Mouse (Mus musculus) heart, embryonic 14.5 days (tissue): Measurements from ENCODE around the gene Shtn1. TPM values are rescaled to one million over a fixed set of nuclear protein-coding genes. Genes with fewer than 3 reads are reported as not detected.

ENCODE experiments used
- ATAC-seq: fragments of 200-750 bp; cut with Nextera tagmentation; 2 replicates; pipeline ENCODE4 v1.8.0; 2017; ENCODE audit warnings: low read depth, moderate TSS enrichment; ENCODE audit not compliant: insufficient number of reproducible peaks, insufficient read depth, low FRiP score
- H3K27ac ChIP-seq, 2 experiments: fragments of 200-500 bp in 1 of 2; fragments of 300-500 bp in 1 of 2; sonication (generic) in 1 of 2; replicated peaks in 1 of 2; 2 replicates each; pipeline ENCODE4 v1.5.1; 2012 to 2014; ENCODE audit warnings: low read depth in 2 of 2, low read length in 2 of 2, control low read depth in 1 of 2, mild to moderate bottlenecking in 1 of 2, mixed read lengths in 1 of 2; ENCODE audit not compliant: control insufficient read depth in 1 of 2, insufficient read depth in 1 of 2
- H3K27me3 ChIP-seq: fragments of 300-500 bp; sonication (generic); 2 replicates; pipeline ENCODE4 v1.6.1; 2014; ENCODE audit warnings: mild to moderate bottlenecking, low read length, control low read depth; ENCODE audit not compliant: control insufficient read depth, insufficient read depth
- H3K36me3 ChIP-seq: fragments of 300-500 bp; sonication (generic); 2 replicates; pipeline ENCODE4 v1.6.1; 2014; ENCODE audit warnings: mild to moderate bottlenecking, control low read depth, low read length, mixed read lengths; ENCODE audit not compliant: control insufficient read depth, insufficient read depth
- H3K4me1 ChIP-seq, 2 experiments: fragments of 200-500 bp in 1 of 2; fragments of 300-500 bp in 1 of 2; sonication (generic) in 1 of 2; 2 replicates each; pipeline ENCODE4 v1.6.1; 2012 to 2014; ENCODE audit warnings: low read length in 2 of 2, control low read depth in 1 of 2, mixed read lengths in 1 of 2; ENCODE audit not compliant: control insufficient read depth in 2 of 2, insufficient read depth in 2 of 2
- H3K4me2 ChIP-seq: fragments of 300-500 bp; sonication (generic); 2 replicates; pipeline ENCODE4 v1.6.1; 2014; ENCODE audit warnings: mild to moderate bottlenecking, low read length
- H3K4me3 ChIP-seq, 2 experiments: fragments of 200-500 bp in 1 of 2; fragments of 300-500 bp in 1 of 2; sonication (generic) in 1 of 2; 2 replicates each; pipeline ENCODE4 v1.5.1; 2012 to 2014; ENCODE audit warnings: low read length in 2 of 2, mild to moderate bottlenecking in 2 of 2, control low read depth in 1 of 2, low read depth in 1 of 2, moderate library complexity in 1 of 2; ENCODE audit not compliant: control insufficient read depth in 1 of 2, insufficient read depth in 1 of 2
- H3K9ac ChIP-seq: fragments of 300-500 bp; sonication (generic); 2 replicates; pipeline ENCODE4 v1.6.1; 2014; ENCODE audit warnings: mild to moderate bottlenecking, low read length
- H3K9me3 ChIP-seq: fragments of 300-500 bp; sonication (generic); 2 replicates; pipeline ENCODE4 v1.6.1; 2016; ENCODE audit warnings: low read length, control low read depth; ENCODE audit not compliant: control insufficient read depth
- WGBS: fragments of 180-500 bp; shearing (Covaris S2); extraction: QIAGEN DNeasy Blood & Tissue Kit; methylation state at CpG from one replicate; pipeline ENCODE4 v1.1.7; 2014; 5-methylcytosine and 5-hydroxymethylcytosine counted together
- polyA plus RNA-seq: library from polyadenylated mRNA; unstranded; fragments of >200 nt; fragmentation: Nextera tagmentation; extraction: Ambion mirVana; gene quantifications from 2 replicates; pipeline ENCODE4 v1.2.1, GENCODE M21; 2014

Shtn1 gene
- polyA plus RNA-seq, 1 experiment from 2014 or later: 1.0 TPM

- H3K27ac ChIP-seq: no peak overlapping the region
- peak overlapping the region in 1 of 2 experiments; percentile 22; a peak in 1 of 4 replicates for H3K4me3 ChIP-seq
- H3K4me1 ChIP-seq: no peaks in the 10 kb centered on the region; a peak in 1 of 4 replicates
- no peaks in the 10 kb centered on the region for H3K27me3 ChIP-seq
- H3K4me2 ChIP-seq: peak overlapping the region; percentile 50
- no peak for ATAC-seq
- no peaks in the 10 kb centered on the region for H3K36me3 ChIP-seq
- 72% methylated on average over 5 of the region's 5 CpGs for WGBS
- no peaks in the 10 kb centered on the region for H3K9me3 ChIP-seq
- no peak overlapping the region for H3K9ac ChIP-seq
Observed at GRCm38 (mm10) chr19:58980056-58980440, 95.9 kb downstream of the Shtn1 start.

DNA sequence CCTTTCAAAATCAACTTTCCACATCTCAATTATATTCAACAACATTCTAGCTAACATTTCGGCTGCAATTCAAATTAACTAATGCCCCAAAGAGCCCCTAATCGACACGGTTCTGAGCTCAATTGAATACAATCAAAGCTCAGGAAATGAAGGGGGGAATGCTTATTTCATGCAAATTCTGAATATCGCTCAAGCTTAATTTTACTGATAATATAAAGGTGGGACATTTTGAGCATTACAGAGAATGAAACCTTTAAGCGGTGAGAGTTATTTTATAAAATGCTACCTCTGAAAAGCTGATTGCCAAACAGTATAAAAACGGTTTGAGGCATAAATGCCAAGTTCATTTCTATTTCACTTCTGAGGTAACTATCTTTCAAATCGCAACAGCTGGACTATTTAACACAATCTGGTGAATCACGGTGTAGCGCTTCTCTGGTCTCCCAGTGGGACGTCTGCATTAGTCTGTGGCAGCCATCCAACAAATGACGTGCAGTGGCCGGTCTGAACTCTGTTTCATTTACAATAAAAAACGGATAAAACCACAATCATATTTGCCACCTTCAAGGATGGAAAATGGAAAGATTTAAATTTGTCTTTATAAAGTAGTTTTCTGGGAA is 96.4 kb downstream of the Shtn1 start:
- Histone ChIP-seq H3K4me3 (peak overlapping the region in 1 of 2 experiments; percentile 22; a peak in 2 of 4 replicates), H3K36me3 (no peaks in the 10 kb centered on the region), H3K4me2 (peak overlapping the region; percentile 50), H3K9ac (no peak overlapping the region), H3K9me3 (no peaks in the 10 kb centered on the region), H3K27ac (no peak overlapping the region), H3K27me3 (no peaks in the 10 kb centered on the region), H3K4me1 (no peaks in the 10 kb centered on the region; a peak in 1 of 4 replicates)
- no peak for ATAC-seq
- 51% methylated on average over 13 of the region's 13 CpGs for WGBS

DNA sequence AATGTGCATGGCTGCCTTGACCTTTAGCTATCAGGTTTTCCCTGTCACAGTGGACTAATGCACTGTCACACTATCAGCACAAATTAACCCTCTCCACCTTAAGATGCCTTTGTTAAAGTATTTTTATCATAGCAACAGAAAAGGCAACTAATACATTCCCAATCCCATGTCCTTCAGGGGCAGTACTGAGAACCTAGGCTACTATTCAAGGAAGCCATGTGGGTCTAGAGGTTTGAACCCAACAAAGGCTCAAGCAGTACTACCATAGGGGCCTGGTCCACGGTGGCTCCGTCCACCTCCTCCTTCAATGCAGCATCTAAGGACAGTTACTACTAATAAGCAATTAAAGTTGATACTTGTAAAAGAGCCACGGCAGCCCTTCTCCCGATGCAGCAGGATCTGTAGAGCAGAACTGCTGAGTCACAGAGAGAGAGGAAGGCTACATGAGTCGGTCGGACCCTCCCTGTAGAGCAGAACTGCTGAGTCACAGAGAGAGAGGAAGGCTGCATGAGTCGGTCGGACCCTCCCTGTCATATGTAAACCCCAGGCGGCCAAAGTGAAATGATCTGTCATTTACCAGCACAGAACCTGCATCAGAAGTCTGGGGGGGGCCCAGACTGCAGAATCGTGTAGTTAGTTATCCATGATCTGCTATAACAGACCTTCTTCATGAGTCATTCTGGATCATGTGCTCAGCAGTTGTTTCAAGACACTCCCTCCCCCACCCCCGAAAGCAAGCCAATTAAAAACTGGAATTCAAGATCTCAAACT is 97.3 kb downstream of the Shtn1 start:
- Histone ChIP-seq H3K4me3 (no peak overlapping the region), H3K4me2 (peak overlapping the region; percentile 16; the same call in 1 of the 2 replicates), H3K36me3 (no peaks in the 10 kb centered on the region), H3K9me3 (no peaks in the 10 kb centered on the region), H3K9ac (no peak overlapping the region), H3K27me3 (no peaks in the 10 kb centered on the region), H3K27ac (no peak overlapping the region), H3K4me1 (no peaks in the 10 kb centered on the region; a peak in 1 of 4 replicates)
- WGBS: 61% methylated on average over 11 of the region's 11 CpGs
- peak; percentile 64; the same call in 1 of the 2 replicates for ATAC-seq

DNA sequence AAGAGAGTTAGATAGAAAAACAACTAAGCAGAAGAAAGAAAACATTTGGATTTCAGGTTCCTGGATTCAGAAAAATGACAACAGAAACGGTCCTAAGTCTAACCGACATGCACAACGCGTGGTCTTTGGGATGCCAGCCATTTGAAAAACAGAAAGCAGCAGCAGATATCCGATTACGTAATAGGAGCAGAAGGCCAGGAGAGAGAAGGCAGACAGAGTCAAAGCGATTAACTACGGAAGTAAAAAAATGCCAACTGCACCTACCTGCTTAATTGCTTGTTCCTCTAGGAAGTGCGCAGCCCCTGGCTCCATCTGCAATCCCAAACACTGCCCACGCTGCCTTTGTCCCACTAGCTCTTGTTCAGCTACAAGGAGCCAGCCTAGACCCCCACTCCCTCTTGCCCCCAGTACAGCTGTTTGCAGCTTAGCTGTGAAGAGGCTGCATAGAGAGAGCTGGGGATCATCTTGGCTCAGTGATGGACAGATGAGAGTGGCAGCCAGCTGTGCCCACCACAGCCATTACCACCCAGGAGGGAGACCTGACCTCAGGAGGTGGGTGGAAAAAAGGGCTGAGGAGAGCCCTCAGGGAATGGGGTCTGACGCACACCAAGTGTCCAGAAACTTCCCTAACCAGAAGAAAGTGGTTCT is 100.6 kb downstream of the Shtn1 start:
- Histone ChIP-seq H3K36me3 (no peaks in the 10 kb centered on the region), H3K9ac (no peak overlapping the region), H3K4me3 (no peak overlapping the region), H3K4me1 (no peaks in the 10 kb centered on the region; a peak in 1 of 4 replicates), H3K27ac (no peak overlapping the region), H3K9me3 (no peaks in the 10 kb centered on the region), H3K4me2 (no peak overlapping the region), H3K27me3 (peaks cover 3% of the 10 kb centered on the region; the same call in 1 of the 2 replicates)
- 74% methylated on average over 11 of the region's 11 CpGs for WGBS
- no peak for ATAC-seq

GRCm38 (mm10) chr19:58974126-58974525 is 101.8 kb downstream of the Shtn1 start:
- H3K27ac ChIP-seq: no peak overlapping the region
- peaks cover 7% of the 10 kb centered on the region for H3K27me3 ChIP-seq
- no peaks in the 10 kb centered on the region for H3K36me3 ChIP-seq
- H3K9me3 ChIP-seq: no peaks in the 10 kb centered on the region
- H3K9ac ChIP-seq: no peak overlapping the region
- H3K4me2 ChIP-seq: no peak overlapping the region
- no peaks in the 10 kb centered on the region; a peak in 1 of 4 replicates for H3K4me1 ChIP-seq
- WGBS: 88% methylated on average over 8 of the region's 8 CpGs
- ATAC-seq: no peak
- no peak overlapping the region for H3K4me3 ChIP-seq

GRCm38 (mm10) chr19:58970826-58971225 is 105.1 kb downstream of the Shtn1 start:
- no peak overlapping the region for H3K4me3 ChIP-seq
- no peaks in the 10 kb centered on the region for H3K4me1 ChIP-seq
- no peak overlapping the region for H3K9ac ChIP-seq
- H3K27me3 ChIP-seq: peaks cover 19% of the 10 kb centered on the region
- no peaks in the 10 kb centered on the region for H3K9me3 ChIP-seq
- WGBS: 86% methylated on average over 13 of the region's 13 CpGs
- H3K36me3 ChIP-seq: no peaks in the 10 kb centered on the region
- H3K27ac ChIP-seq: no peak overlapping the region
- H3K4me2 ChIP-seq: no peak overlapping the region
- no peak for ATAC-seq

- no peak overlapping the region for H3K4me2 ChIP-seq
- 37% methylated on average over 15 of the region's 15 CpGs for WGBS
- ATAC-seq: no peak
Observed at GRCm38 (mm10) chr19:58968731-58969506, 107.0 kb downstream of the Shtn1 start.

More at GRCm38 (mm10) chr19:58968731-58969506, 107.0 kb downstream of the Shtn1 start:
- no peaks in the 10 kb centered on the region for H3K4me1 ChIP-seq
- no peak overlapping the region for H3K27ac ChIP-seq
- H3K27me3 ChIP-seq: peaks cover 19% of the 10 kb centered on the region
- H3K9me3 ChIP-seq: no peaks in the 10 kb centered on the region
- no peaks in the 10 kb centered on the region for H3K36me3 ChIP-seq
- H3K4me3 ChIP-seq: no peak overlapping the region
- no peak overlapping the region for H3K9ac ChIP-seq
